Mouse (Mus musculus) megakaryocyte progenitor cell, adult 5-6 weeks (primary cell): Measurements from ENCODE around the gene Slc22a7. TPM values are rescaled to one million over a fixed set of nuclear protein-coding genes. Genes with fewer than 3 reads are reported as not detected.

ENCODE experiments used
- ATAC-seq: replicated peaks from 2 replicates; pipeline ENCODE4 v1.8.0; 2016; ENCODE audit warnings: mild to moderate bottlenecking, moderate TSS enrichment, inconsistent platforms; ENCODE audit not compliant: poor library complexity
- total RNA-seq, 2 experiments: library from RNA; stranded (forward) in 1 of 2; stranded (reverse) in 1 of 2; fragments of 157-497, 149-512 nt in 1 of 2; fragments of 200-1000 nt in 1 of 2; gene quantifications; 2 replicates each; pipeline versions ENCODE4 v1.2.3 to v1.2.4; 2015 to 2017

The Slc22a7 gene
- total RNA-seq, 2 experiments from 2014 or later = not detected

DNA sequence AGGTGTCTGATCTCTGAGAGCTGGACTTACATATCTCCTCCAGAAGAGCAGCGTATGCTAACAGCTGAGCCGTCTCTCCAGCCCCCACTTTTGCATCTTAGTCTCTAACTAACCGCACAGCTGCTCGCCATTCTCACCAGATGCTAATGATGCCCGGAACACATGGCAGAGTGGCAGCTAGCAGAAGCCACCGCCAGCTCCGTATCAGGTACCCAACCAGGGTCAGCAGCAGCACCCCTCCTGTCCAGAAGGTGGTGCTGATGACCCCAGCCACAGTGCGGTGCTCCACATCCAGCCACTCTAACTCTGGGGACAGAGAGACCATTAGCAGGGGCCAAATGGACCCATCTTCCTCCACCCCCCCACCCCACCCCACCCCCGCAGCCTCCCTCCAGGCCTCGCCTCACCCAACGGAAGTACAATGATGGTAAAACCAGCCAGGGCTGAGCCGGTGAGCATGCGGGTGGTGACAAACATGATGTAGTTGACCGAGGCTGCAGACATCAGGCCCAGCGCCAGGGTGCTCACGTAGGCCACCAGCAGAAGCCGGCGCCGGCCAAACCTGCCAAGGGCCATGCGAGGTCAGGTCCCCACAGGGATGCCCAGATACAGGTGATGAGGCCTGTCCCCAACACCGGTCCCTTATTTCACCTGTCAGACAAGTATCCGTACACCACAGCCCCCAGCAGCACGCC lies 1.4 kb downstream of the Slc22a7 start:
- peak; percentile 75 for ATAC-seq

DNA sequence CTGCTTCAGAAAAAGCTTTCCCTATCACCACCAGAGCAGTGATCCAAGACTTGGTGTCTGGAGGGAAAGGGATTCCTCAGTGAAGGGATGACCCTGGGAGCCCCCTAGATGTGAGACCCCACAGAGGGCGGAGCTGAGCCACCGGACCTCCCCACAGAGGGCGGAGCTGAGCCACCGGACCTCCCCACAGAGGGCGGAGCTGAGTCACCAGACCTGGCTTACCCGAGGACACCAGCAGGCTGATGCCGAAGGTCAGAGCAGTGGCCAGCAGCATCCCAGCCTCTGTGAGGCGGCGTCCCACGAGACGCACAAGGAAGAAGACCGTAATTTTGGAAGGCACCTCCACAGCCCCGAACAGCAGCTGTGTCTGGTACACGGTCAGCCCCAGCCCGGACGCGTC lies 4.6 kb downstream of the Slc22a7 start:
- peak; percentile 53 for ATAC-seq

DNA sequence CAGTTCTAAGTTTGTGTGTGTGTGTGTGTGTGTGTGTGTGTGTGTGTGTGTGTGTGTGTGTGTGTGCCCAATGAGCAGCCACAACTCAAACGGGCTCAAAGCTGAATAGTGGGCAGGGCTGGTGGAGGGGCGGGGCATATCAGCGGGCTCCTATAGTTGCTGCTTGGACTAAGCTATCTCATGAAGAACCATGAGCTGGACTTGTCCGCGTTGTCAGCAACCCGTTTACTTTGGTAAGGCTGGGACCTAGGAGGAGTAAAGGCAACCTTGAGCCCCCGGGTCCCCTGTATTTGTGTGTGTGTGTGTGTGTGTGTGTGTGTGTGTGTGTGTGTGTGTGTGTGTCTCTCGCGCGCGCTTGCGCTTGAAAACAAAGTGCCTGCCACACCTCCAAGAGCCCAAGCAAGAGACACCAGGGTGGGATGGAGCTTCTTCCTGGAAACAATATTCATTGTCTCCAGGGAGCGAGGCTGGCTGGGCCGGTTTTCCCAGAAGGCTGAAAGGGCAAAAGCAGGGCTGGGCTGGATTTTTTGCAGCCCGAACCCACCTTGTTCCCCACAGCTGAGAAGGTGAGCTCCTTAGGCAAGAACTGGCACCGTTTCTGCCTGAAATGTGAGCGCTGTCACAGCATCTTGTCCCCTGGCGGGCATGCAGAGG lies 9.4 kb downstream of the Slc22a7 start, which contains the start of gene Crip3:
TSS of gene Crip3 (plus strand) at position 166 of the 654 bp plus-strand sequence.
- peak; percentile 48; the same call in 1 of the 2 replicates for ATAC-seq

DNA sequence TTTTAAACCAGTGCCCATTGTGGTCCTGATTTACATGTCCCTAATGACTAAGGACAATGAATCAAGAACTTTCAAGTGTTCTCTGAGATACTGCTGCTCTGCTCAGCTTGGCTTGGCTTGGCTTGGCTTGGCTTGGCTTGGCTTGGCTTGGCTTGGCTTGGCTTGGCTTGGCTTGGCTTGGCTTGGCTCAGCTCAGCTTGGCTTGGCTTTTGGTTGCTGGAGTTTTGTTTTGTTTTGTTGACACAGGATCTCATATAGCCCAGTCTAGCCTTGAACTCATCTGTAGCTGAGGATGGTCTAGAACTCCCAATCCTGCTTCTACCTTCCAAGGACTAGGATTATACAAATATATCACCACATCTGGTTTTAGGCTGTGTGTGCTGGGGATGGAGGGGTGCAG lies 11.8 kb downstream of the Slc22a7 start:
- ATAC-seq = no peak

DNA sequence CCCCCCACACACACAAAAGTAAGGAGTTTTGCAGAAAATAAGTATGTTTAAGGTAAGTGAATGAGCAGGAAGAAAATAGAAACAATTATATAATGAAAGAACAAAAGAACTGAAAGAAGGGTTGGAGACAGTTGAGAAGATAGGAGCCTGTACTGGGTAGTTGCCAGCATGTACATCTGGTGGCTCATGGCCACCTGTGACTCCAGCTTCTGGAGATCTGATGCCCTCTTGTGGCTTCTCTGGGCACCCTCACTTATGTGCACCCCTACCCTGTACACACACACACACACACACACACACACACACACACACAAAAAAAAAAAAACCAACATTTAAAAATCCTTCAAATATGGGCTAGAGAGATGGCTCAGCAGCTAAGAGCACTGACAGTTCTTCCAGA lies 18.5 kb downstream of the Slc22a7 start:
- peak; percentile 60; the same call in 1 of the 2 replicates for ATAC-seq

DNA sequence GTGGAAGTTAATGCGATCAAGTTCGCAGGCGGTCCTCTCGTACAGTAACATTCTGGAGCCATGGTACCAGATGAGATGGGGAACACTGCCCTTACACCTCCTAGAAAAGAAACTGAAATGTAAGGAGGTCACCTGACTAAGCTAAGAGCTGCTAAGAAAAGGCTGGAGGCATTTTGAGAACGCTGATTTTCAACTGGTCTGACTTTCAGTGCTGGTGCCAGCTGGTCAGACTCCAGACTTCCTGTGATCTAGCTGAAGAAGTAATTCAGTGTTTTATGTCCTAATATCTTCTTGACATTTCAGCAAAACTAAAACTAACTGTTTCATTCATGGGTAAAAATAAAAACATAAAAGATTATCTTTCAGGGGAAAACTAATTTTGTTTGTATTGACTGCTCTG lies 19.6 kb downstream of the Slc22a7 start:
- no peak for ATAC-seq

DNA sequence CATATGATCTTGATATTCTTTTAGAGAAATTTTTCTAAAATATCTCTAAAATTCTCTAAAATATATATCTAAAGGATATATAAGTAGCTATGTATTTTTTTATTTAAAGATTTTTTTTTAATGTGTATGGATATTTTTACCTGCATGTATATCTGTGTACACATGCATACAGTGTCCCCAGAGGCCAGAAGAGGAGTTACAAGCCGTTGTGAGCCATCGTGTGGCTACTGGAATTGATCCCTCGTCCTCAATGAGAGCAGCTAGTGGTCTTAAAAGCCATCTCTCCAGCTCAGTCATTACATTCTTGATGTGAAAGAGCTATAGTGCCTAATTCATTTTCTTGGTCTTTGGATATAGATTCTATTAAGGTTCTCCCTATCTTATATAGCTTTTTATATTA lies 29.8 kb downstream of the Slc22a7 start:
- ATAC-seq = peak; percentile 54; the same call in 1 of the 2 replicates

DNA sequence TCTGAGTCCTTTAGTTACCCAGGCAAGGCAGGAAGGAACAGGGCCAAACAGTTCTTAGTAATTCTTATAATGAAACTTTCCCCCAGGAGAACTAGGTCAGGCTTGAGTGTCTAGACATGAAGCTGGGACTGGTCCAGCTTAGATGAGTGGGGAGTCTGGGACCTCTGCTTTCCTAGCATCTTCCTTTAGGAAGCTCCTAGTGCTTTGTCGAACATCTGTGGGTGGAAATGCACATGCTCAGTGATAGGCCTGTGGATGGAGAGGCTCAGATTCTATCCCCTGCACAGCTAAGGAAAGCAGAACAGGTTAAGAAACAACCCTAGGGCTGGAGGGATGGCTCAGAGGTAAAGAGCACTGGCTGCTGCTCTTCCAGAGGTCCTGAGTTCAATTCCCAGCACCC lies 43.6 kb downstream of the Slc22a7 start:
- ATAC-seq = no peak

DNA sequence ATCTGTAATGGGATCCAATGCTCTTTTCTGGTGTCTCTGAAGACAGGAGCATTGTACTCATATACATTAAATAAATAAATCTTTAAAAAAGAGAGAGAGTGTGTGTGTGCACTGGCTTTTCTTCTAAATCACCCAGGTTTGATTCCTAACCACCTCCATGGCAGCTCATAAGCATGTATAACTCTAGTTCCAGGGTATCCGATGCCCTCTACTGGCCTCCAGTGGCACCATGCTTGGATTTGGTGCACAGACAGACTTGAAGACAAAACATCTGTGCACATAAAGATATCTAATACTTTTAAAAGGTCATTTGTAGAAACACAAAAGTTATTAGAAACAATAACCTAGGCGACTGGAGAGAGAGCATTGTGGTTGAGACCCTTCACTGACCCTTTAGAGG lies 45.2 kb downstream of the Slc22a7 start:
- ATAC-seq = peak; percentile 80

DNA sequence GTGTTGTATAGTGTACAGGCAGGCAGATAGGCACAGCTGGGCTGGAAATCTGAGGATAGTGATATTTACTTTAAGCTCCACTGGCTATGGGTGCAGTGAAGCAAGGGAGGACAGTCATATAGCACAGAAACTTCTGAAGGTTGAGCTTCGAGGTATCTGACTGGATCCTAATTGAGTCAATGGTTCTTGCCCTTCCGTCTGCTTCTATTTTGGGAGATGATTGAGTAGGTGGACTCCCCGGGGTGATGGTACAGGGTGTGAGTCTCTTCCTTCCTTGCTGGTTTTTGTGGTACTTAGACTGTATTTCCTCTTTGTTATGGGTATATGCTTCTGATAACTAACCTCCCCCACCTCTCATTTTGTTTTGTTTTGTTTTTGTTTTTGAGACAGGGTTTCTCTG lies 50.1 kb downstream of the Slc22a7 start:
- ATAC-seq = no peak

DNA sequence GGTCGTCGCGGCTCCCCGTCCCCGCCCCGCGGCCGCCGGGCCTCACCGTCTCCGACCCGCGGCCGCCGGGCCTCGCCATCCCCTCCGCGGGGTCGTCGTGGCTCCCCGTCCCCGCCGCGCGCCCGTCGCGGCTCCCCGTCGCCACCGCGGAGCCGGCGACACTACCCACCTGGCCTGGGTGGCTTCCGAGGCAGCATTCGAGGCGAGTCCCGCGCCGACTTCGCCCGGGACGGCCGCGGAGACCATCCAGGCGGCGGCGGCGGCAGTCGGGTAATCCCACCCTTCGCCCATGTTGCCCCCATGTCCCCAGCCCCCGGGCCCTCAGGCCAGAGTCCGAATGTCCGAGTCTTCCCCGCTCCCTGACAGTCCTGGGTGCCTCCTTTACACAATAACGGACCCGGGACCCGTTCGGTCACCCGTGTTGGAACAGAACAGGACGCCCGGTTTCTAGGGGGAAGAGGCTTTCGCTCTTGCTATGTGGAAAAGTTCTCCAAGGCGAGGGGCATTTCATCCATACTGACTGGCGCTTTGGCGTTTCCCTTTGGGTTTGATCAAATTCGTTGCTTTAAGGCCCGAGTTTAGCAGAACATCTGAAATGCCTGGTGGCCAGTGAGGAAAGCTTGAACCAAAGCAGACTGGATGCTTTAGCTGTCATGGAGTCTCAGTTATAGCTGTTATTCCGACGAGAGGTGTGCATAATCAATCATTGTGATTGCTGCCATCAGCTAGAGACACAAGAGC lies 54.0 kb downstream of the Slc22a7 start:
- ATAC-seq = no peak

DNA sequence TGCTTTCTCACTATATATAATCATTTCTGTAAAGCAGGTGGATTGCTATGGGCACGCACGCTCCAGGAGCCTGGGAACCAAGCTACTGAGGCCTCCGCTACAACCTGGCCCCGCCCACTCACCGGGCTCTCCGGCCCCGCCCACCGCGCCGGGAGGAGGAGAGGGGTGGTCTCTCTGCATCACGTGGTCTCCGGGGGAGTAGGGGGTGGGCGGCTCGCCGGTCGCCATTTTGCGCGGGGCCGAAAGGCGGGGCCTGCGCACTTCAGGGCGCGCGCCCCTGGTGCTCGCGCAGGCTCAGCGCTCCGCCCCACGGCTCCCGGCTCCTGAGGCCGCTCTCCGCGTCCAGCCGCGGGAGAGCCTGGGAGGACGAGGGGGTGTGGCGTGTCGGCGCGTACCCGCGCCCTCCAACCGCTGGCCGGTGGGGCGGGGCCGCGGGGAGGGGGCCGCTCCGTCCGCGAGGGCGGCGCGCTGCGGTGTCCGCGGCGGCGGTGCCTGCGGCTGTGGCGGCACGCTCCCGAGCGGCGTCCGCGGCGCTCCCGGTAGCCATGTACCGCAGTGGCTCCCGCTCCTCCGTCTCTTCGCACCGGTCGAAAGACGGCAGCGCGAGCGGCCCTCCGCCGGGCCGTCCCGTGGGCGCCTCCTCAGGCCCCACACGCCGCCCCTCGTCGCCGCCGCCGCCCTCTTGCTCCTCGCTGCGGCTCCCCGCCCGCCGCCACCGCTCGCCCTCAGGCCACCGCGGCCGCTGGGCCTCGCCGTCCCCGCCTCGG lies 54.8 kb downstream of the Slc22a7 start, which contains the start of gene Zfp318:
TSS of gene Zfp318 (plus strand) at position 438 of the 767 bp plus-strand sequence.
- ATAC-seq = peak; percentile 97

Other genes starting within 250 kb of the Slc22a7 start
- gene Polh, start 235.8 kb downstream of the Slc22a7 start, total RNA-seq (2015) = 11.4 and 17.7 TPM in 2 replicates
- gene Polh, start 235.8 kb downstream of the Slc22a7 start, total RNA-seq (2017) = 20.4 and 26.9 TPM in 2 replicates
- gene Xpo5, start 235.7 kb downstream of the Slc22a7 start, total RNA-seq (2015) = 48.8 and 55.9 TPM in 2 replicates
- gene Xpo5, start 235.7 kb downstream of the Slc22a7 start, total RNA-seq (2017) = 70.3 and 72.0 TPM in 2 replicates
- 58.7 and 59.9 TPM in 2 replicates for gene Polr1c, start 190.4 kb downstream of the Slc22a7 start, total RNA-seq (2015)
- 55.5 and 60.8 TPM in 2 replicates for gene Polr1c, start 190.4 kb downstream of the Slc22a7 start, total RNA-seq (2017)
- 31.0 and 35.9 TPM in 2 replicates for gene Yipf3, start 190.4 kb downstream of the Slc22a7 start, total RNA-seq (2015)
- gene Yipf3, start 190.4 kb downstream of the Slc22a7 start, total RNA-seq (2017) = 28.2 and 30.8 TPM in 2 replicates
- 0.32 and 0.42 TPM in 2 replicates for gene Lrrc73, start 184.9 kb downstream of the Slc22a7 start, total RNA-seq (2015)
- gene Lrrc73, start 184.9 kb downstream of the Slc22a7 start, total RNA-seq (2017) = not detected in 2 replicates
- gene Tjap1, start 155.4 kb downstream of the Slc22a7 start, total RNA-seq (2015) = 6.4 and 7.0 TPM in 2 replicates
- 8.0 and 12.9 TPM in 2 replicates for gene Tjap1, start 155.4 kb downstream of the Slc22a7 start, total RNA-seq (2017)
- gene Dlk2, start 141.0 kb downstream of the Slc22a7 start, total RNA-seq (2015) = not detected in 2 replicates
- gene Dlk2, start 141.0 kb downstream of the Slc22a7 start, total RNA-seq (2017) = not detected in 2 replicates
- 0.93 and 1.2 TPM in 2 replicates for gene Abcc10, start 110.1 kb downstream of the Slc22a7 start, total RNA-seq (2015)
- 4.1 and 4.2 TPM in 2 replicates for gene Abcc10, start 110.1 kb downstream of the Slc22a7 start, total RNA-seq (2017)
- gene Zfp318, start 54.7 kb downstream of the Slc22a7 start, total RNA-seq (2015) = 9.3 and 16.6 TPM in 2 replicates
- gene Zfp318, start 54.7 kb downstream of the Slc22a7 start, total RNA-seq (2017) = 13.1 and 15.7 TPM in 2 replicates
- not detected in 2 replicates for gene Crip3, start 9.5 kb downstream of the Slc22a7 start, total RNA-seq (2015)
- gene Crip3, start 9.5 kb downstream of the Slc22a7 start, total RNA-seq (2017) = not detected in 2 replicates
- gene Ttbk1, start 49.2 kb upstream of the Slc22a7 start, total RNA-seq (2015) = 0.02 TPM in 1 of 2 replicates, not detected in the other
- 0.14 TPM in 1 of 2 replicates, not detected in the other for gene Ttbk1, start 49.2 kb upstream of the Slc22a7 start, total RNA-seq (2017)
- gene Dnph1, start 58.3 kb upstream of the Slc22a7 start, total RNA-seq (2015) = 41.5 and 45.7 TPM in 2 replicates
- 20.2 and 26.3 TPM in 2 replicates for gene Dnph1, start 58.3 kb upstream of the Slc22a7 start, total RNA-seq (2017)
- 9.2 and 12.4 TPM in 2 replicates for gene Cul9, start 107.9 kb upstream of the Slc22a7 start, total RNA-seq (2015)
- 12.4 and 12.5 TPM in 2 replicates for gene Cul9, start 107.9 kb upstream of the Slc22a7 start, total RNA-seq (2017)
- gene Srf, start 117.7 kb upstream of the Slc22a7 start, total RNA-seq (2015) = 36.5 and 43.5 TPM in 2 replicates
- gene Srf, start 117.7 kb upstream of the Slc22a7 start, total RNA-seq (2017) = 40.0 and 47.5 TPM in 2 replicates
- gene Ptk7, start 191.0 kb upstream of the Slc22a7 start, total RNA-seq (2015) = 1.4 and 2.0 TPM in 2 replicates
- gene Ptk7, start 191.0 kb upstream of the Slc22a7 start, total RNA-seq (2017) = 3.0 and 3.6 TPM in 2 replicates
- 1.9 and 2.9 TPM in 2 replicates for gene Klc4, start 207.6 kb upstream of the Slc22a7 start, total RNA-seq (2015)
- 7.5 and 9.5 TPM in 2 replicates for gene Klc4, start 207.6 kb upstream of the Slc22a7 start, total RNA-seq (2017)
- gene Mrpl2, start 207.8 kb upstream of the Slc22a7 start, total RNA-seq (2015) = 80.1 and 101 TPM in 2 replicates
- 75.5 and 84.7 TPM in 2 replicates for gene Mrpl2, start 207.8 kb upstream of the Slc22a7 start, total RNA-seq (2017)
- 7.3 and 7.6 TPM in 2 replicates for gene Cul7, start 211.9 kb upstream of the Slc22a7 start, total RNA-seq (2015)
- 9.1 and 14.3 TPM in 2 replicates for gene Cul7, start 211.9 kb upstream of the Slc22a7 start, total RNA-seq (2017)
- gene Rrp36, start 235.9 kb upstream of the Slc22a7 start, total RNA-seq (2015) = 12.4 and 13.6 TPM in 2 replicates
- 70.4 and 89.7 TPM in 2 replicates for gene Rrp36, start 235.9 kb upstream of the Slc22a7 start, total RNA-seq (2017)
- 47.6 and 53.5 TPM in 2 replicates for gene Mea1, start 240.3 kb upstream of the Slc22a7 start, total RNA-seq (2015)
- gene Mea1, start 240.3 kb upstream of the Slc22a7 start, total RNA-seq (2017) = 74.9 and 77.6 TPM in 2 replicates
- gene Klhdc3, start 242.5 kb upstream of the Slc22a7 start, total RNA-seq (2015) = 36.4 and 40.8 TPM in 2 replicates
- gene Klhdc3, start 242.5 kb upstream of the Slc22a7 start, total RNA-seq (2017) = 26.3 and 27.8 TPM in 2 replicates